Mouse (Mus musculus): ENCODE results near the gene Tyw1.
A peak's percentile ranks its signal among the peaks of the same experiment; 100 is the strongest.

The Tyw1 gene

DNA sequence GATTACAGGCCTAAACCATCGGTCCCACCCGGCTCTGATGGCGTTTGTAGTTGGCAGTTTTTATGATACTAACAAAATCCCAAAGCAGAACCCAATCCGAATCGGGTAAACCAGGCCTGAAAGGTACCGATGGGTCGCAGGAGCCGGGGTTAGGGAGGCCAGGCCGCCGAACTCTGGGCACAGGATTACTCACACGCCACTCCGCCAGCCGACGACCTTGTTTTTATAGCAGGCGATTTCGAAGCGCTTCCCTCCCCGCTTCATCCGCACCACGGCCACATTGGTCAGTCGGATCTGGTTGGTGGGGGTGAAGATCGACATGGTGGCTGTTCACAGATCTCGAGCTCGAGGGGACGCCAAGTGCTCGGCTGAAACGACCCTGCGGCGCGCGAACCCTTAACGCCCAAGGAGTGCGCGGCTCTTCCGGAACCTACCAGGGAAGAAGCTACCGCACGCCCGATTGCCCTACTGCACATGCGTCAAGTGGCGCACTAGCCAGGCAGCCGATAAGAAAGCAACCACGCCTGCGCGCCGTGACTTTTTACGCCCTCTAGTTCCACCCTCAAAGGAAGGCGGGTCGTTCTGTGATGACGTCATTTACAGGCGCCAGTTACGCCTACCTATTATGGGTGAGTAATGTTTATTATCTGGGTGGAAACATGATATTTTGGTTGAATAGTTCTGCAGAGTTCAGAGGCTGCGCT lies at the start of gene Tyw1, which contains the start of gene Sbds:
Gene Tyw1 (plus strand): TSS at position 603 of the 704 bp plus-strand sequence.
Gene Sbds (minus strand): TSS at position 514 of the 704 bp plus-strand sequence.
- peak; percentile 99 for DNase-seq

DNA sequence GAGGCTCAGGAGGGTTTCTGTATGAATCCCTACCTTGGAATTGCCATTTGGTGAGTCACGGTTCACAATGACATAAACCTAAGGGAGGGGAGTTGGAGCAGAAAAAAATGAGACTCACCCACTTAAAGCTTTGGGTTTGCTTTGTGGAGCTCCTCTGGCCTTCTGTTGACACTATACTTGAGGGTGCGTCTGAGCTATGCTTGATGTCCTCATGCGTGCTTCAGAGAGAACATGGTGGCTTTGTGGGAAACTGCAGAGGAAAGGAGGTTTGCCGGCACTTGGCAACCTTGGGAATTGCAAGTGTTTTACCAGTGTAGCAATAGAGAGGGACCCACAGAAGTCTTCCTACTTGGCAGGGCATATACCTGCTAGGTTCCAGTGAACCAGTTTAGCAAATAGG lies 48.1 kb upstream of the Tyw1 start:
- DNase-seq: no peak

DNA sequence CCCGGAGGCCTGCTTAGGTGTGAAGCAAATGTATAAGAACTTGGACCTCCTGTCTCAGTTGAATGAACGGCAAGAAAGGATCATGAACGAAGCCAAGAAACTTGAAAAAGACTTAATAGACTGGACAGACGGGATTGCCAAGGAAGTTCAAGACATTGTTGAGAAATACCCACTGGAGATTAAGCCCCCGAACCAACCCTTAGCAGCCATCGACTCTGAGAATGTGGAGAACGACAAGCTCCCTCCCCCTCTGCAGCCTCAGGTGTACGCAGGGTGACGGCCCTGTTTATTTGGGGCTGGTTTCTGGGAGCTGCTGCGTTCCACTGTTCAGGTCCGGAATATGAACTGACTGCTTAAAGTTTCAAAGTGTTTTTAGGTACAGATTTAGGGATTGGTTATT lies 42.5 kb upstream of the Tyw1 start:
- no peak for DNase-seq

DNA sequence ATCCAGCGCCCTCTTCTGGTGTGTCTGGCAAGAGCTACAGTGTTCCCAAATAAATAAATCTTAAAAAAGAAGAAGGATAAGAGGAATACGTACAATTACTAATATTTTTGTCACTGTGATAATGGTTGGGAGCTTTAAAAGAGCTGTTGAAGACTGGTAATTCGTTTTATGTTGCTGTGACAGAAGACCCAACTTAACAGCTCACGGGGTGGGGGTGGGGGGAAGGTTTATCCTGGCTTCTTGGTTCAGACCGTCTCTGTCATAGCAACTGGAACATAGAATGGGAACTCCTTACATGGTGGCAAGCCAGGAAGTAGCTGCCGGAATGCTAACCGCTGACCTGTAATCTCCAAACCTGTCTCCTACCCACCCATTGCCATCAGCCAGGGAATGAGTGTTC lies 38.6 kb upstream of the Tyw1 start, which contains the start of gene Tmem248:
Gene Tmem248 (plus strand): TSS at position 301 of the 400 bp plus-strand sequence.
- DNase-seq: no peak

DNA sequence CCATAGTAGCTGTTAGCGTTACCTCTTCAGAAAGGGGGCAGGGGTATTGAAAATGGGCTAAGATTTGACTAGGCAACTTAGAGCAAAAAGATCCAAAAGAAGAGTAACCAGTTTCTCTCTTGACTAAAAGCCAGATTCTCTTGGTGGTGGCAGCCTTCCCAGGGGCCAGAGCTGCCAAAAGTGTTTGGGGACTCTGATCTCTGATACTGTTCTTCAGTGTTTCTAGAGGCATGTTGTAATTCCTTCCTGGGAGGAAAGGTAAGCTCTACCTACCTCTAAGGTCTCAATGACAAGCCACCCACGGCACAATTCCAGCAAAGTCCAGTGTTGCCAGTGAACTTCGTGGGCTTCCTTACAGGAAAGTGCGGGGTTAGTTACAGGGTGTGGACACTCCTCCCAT lies 38.0 kb upstream of the Tyw1 start:
- no peak for DNase-seq

DNA sequence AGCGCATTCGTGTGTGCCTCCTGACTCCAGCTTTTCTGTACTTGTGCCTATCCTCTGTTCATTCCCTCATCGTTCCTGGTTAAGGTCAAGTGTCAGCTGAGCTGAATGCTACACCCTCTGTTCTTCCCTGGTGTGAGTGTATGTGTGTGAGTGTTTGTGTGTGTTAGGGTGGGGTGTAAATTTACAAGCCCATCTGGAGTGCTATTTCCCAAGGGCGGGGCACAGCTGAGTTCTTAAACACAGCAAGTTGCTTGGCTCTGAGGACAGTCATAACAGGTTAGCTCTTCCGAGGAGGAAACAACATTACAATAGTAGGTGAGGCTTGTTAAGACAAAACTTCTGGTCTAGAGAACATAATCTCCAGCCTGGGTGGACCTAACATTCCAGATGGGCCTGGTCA lies 37.1 kb upstream of the Tyw1 start:
- no peak for DNase-seq

DNA sequence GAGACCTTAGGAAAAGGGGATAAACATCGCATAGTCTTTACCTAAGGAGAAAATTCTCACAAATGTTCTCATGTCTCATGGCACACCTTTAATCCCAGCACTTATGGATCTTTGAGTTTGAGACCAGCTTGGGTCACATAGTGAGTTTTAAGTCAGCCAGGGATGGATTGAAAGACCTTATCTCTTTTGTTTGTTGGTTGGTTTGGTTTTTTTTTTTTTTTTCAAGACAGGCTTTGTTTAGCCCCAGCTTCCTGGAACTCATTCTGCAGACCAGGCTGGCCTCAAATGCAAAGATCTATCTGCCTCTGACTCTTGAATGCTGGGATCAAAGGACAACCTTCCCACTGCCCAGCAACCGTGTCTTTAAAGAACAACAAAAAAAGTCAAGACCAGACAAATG lies 34.1 kb upstream of the Tyw1 start:
- DNase-seq: peak; percentile 23

DNA sequence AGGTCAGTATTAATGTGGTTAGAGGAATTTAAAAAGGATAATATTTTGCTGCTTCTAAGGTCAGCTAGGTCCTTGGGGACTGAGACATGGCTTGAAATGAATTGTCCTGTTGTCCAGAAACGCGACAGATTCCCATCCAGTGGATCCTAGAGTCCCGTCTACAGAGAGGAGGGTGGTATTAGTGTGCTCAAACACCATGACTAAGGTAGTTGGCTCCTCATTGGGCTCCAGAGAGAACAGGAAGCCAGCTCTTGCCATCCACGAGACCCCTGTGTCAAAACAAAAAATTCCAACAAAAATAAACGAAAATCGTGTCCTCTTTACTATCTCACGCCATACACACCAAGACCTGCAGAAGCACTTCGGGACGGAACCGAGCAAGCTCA lies 33.7 kb upstream of the Tyw1 start:
- DNase-seq: no peak

DNA sequence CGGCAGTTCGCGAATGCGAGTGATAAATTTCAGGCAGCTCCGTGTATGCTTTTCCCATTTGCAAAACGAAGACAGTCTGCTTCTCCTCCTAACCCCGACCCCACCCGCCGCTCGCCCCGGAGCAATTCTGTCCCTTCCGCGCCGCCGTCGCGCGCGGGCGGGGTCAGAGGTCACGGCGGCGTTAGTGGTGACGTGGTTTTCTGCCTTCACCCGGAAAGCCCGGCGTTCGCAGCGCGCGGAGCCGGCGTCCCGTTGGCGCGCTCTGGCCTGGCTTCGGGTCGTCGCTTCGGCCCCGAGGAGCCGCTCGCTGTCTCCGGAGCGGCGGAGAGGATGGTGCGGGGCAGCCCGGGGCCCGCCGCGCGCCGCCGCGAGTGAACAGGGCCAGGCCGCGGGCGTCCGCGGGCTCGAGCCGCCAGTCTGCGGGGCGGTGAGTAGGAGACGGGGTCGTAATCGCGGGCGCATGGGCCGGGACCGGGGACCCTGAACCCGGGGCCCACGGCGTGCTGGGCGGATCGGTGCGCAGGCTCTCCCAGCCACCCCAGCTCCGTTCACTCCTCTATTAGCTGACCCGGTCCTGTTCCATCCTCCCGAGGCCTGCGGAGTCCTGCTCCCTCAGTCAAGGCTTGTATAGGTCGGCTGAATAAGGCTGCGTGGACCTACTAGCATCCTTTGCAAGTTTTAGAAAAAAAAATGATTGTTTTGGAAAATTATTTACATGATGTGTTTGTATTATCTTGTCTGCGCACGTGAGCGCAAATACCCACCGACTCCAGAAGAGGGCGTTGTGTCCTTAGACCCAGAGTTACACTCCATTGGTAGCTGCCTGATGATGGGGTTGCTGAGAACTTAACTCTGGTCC lies 33.0 kb upstream of the Tyw1 start:
- DNase-seq: peak; percentile 96

DNA sequence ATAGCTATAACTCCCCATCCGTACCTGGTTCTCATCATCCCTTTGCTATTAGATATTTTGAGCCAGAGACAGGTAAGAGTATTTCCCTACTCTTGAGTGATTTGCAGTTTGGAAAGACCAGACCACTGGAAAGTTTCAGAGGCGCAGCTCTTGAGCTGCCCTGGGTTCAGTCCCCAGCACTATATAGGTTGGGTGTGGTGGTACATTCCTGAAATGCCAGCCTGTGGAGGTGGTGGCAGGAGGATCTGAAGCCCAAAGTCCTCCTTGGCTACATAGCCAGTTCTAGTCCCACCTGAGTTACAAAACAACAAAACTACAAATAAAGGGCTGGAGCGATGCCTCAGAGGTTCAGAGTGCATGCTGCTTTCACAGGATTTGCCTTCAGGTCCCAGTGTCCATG lies 28.6 kb upstream of the Tyw1 start:
- DNase-seq: no peak

DNA sequence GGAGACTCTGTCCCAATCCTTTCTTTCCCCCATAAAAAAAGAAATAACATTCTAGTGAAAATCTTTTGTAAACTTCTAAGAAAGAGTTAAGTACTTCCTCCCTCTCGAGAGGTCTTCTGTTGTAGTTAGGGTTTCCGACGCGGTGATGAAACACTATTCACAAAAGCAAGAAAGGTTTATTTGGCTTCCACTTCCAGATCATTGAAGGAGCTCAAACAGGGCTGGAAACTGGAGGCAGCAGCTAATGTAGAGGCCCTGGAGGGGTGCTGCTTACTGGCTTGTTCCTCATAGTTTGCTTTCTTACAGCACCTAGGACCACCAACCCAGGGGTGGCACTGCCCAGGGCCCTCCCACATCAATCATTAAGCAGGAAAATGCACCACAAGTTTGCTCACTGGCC lies 27.3 kb upstream of the Tyw1 start:
- no peak for DNase-seq

DNA sequence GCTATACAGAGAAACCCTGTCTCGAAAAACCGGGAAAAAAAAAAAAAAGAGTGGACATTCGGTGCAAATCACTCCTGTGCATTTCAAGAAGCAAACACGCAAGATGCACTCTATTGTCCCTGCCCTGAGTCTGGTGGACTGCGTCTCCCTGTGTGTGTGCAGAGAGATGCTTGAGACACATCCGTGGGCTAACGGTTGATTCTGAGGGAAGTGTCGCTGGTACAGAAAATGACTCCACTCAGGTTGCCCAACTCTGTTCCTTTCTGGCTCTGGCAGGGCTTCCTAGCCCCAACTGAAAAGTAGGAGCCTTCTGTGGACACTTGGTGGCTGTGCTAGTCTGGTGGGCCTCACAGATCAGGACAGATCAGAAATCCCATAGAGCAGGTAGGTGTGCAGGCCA lies 19.1 kb upstream of the Tyw1 start:
- DNase-seq: no peak

DNA sequence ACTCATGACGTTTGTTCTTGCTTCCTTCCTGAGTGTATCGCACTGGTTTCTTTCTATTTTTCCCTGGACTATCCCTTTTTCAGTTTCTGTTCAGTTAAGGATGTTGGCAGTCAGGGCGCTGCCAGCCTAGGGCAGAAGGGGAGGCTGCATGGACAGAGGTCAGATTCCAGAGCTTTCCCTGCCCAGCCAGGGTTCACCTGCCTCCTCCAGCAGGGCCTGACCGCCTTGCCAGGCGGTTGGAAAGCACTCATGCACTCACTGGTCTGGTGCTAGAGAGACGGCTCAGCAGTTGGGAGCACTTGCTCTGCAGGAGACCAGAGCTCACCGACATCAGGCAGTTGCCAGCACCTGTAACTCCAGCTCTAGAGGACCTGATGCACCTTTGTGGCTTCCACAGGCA lies 16.2 kb upstream of the Tyw1 start:
- DNase-seq: peak; percentile 58

DNA sequence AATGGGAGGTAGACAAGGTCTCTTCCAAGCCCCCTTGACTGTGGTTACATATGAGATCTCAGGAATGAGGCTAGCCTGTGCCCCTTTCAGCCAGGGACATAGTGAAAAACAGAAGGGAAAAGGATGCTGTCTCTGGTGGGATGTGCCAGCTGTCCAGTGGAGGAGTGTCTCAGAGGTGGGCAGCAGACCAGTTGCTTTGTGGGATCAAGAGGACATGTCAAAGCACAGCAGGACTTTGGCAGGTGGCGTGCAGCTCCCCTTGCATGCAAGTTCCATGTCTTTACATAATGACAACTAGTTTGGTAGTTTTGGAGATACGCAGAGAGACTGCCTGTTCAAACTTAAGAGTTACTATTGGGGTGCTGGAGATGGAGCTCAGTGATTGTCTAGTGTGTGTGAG lies 15.6 kb upstream of the Tyw1 start:
- DNase-seq: no peak

DNA sequence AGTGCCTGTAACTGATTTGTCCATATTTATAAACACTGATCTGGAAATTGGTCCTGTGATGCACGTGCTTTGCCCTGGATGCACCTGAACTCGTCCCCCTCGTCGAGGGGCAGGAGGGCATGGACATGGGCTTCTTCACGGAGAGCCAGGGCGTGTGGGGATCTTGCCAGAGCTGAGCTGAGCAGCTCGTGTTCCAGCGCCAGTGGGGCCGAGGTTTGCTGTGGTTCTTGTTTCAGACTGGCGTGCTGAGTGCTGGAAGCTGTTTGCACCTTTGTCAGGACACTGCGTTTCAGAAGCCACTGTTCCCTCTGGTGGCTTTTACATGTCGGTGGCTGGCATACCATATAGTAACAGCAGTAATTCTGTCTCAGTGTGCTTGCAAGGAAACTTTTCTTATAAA lies 14.0 kb upstream of the Tyw1 start:
- DNase-seq: no peak

DNA sequence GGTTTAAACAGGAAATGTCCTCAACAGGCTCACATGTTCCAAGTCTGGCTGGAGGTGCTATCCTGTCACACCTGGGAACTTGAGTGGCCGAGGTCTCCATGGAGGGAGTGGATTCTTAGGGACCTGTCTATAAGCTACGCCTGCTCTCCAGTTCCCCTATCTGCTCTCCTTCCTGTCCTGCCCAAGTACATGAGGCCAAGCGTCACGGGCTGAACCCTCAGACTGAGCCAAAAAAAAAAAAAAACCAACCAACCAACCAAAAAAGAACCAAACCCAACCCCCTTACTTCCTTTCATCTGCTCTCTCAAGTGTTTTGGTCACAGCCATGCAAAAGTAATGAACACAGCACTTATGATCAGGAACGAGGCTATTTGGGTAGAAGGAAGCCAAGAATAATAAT lies 7.6 kb upstream of the Tyw1 start:
- no peak for DNase-seq

DNA sequence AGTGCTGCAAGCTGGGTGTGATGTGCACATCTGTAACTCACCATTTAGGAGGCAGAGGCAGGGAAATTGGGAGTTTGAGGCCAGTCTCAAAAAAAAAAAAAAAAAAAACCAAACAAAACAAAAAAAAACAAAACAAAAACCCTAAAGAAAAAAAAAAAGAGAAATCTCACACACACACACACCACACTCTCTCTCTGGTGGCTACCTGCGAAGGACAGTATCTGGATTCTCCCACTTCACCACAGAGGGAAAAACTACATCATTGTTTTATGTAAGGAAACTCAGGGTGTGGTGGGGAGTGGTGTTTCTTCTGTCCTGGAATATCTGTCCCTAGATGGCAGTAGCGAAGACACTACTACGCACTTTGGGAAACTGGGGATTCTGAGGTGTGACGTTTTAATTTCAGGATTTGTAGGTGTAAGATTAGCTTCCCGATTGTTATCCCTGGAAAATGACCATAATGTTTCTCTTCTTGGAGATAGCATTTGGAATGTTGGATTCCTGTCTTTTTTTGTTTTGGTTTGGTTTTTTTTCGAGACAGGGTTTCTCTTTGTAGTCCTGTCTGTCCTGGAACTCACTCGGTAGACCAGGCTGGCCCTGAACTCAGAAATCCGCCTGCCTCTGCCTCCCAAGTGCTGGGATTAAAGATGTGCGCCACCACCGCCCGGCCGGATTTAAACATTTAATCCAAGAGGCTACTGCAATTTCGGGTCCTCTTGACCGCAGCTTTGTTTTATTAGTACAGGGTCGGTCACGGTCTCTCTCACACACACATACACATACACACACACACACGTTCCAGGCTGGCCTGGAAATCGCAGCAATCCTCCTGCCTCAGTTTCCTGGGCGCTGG lies 1.0 kb upstream of the Tyw1 start:
- peak; percentile 37 for DNase-seq

DNA sequence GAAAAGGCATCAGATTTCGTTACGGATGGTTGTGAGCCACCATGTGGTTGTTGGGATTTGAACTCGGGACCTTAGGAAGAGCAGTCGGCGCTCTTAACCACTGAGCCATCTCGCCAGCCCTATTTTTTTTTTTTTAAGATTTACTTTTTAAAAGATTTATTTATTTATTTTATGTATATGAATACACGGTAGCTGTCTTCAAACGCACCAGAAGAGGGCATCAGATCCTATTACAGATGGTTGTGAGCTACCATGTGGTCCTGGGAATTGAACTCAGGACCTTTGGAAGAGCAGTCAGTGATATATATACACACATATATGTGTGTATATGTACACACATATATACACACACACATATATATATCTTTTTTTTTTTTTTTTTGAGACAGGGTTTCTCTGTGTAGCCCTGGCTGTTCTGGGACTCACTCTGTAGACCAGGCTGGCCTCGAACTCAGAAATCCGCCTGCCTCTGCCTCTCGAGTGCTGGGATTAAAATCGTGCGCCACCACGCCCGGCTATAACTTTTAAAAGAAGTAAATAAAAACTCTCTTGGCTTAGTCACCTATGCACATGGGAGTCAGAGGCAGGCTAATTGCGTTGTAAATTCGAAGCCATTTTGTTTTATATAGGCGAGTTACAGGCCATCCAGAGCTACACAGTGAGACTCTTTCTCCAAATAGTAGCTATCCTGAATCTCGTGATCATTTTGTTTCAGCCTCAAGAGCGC lies 543 bp downstream of the Tyw1 start:
- DNase-seq: peak; percentile 20

DNA sequence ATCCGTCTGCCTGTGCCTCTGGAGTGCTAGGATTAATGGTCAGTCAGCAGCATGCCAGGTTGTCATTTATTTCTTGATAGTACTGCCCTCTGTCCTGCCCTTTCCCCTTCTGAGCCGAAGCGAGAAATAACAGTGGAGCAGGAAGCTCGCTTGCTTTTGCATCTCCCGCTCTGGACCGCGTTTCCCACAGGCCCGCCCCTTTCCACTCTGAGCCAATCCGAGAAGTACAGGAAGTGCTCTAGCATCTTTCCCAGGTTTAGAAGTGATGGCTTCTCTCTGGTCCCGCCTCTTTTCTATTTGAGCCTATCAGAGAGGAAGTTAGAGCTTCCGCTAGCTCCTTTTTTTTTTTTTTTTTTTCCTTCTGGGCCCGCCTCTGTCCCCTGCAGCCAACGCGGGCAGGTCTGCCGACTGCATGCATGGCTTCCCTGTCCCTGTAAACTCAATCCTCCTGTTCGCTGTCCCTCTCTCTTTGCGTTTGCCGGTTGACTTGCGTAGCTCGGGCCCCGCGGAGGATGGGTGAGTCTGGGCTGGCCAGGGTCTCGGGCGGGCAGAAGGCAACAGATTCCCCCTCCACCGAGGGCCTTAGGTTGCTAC lies 1.4 kb downstream of the Tyw1 start:
- peak; percentile 96 for DNase-seq

DNA sequence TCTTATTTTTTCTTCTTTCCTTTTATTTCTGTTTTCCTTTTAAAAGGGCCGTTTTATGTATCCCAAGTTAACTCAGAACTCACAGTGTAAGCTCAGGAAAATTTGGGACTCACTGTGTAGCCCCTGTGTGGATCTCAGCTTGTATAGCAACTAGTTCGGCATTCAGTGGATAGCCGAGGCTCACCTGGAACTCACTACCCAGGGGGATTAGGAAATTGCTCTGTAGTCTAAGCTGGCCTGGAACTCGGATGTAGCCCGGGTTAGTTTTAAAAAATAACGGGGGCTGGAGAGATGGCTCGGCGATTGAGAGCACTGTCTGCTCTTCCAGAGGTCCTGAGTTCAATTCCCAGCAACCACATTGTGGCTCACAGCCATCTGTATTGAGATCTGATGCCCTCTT lies 1.9 kb downstream of the Tyw1 start:
- no peak for DNase-seq

DNA sequence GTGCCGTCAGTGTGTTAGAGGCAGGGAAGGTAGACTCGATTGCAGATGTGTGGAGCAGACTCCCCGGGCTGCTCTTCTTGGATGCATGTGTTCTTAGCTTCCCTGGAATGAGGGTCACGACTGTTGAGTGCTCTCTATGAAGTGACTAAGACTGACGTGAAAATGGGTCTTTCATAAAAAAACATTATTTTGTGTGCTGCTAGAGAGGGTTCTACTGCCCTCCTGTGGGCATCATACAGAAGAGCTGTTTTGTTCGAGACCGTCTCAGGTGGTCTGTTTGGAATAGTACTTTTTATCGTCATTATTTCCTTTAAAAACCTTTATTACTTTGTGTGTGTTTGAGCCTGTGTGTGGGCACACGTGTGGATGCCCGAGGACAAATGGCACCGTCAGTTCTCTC lies 8.0 kb downstream of the Tyw1 start:
- DNase-seq: no peak

DNA sequence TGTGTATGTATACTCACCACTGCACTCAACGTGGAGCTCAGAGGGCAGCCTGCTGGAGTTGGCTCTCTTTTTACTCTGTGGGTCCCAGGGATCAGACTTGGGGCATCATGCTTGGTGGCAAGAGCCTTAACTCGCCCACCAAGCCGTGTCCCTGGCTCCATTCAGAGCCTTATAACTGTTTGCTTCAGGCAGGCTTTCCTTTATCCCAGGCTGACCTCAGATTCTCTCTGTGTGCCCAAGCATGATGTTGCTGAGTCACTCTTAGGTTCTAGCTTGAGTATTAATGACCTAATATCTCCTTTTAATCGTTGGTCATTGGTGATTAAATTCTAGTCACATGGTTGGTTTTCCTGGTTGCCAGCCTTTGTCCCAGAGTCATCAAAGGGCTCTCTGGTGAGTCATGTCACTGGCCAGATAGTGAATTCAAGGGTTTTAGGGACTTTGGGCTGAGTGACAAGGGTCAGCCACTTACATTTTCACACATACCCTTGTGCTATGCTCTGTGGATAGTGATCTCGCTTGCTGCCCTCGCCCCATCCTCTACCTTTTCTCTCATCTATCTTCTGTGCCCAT lies 9.1 kb downstream of the Tyw1 start:
- DNase-seq: no peak

Data from kidney, postnatal 10 days (tissue).